Mouse (Mus musculus): ENCODE measurements at regions not wholly inside any gene's neighbourhood (a gene's known extent, or its start where the extent isn't known, plus 50 kb on each side); places are given as distances from the start of the nearest gene placed in this dataset.

- 100% methylated on average over 1 of the region's 1 CpGs for WGBS
- no peaks in the 10 kb centered on the region for H3K9me3 ChIP-seq (ENCODE audit: control insufficient read depth, low read length)
- no peaks in the 10 kb centered on the region for H3K4me1 ChIP-seq (ENCODE audit: control insufficient read depth, insufficient read depth, low read length)
- no peak overlapping the region for H3K4me3 ChIP-seq (ENCODE audit: low read depth, low read length)
- no peak overlapping the region for H3K9ac ChIP-seq (replicated peaks; ENCODE audit: low read depth, low read length)
- no peaks in the 10 kb centered on the region for H3K27me3 ChIP-seq (ENCODE audit: control insufficient read depth, insufficient read depth, low read length)
- ATAC-seq (ENCODE audit: low read depth), result no peak
- no peak overlapping the region for H3K27ac ChIP-seq (ENCODE audit: low read depth, low read length)
- no peaks in the 10 kb centered on the region for H3K36me3 ChIP-seq (ENCODE audit: control insufficient read depth, insufficient read depth, low read length)
- no peak overlapping the region for H3K4me2 ChIP-seq (ENCODE audit: low read depth, low read length)
Measured at GRCm38 (mm10) chr2:131672646-131673045, 110.6 kb upstream of the Adra1d start.

DNA sequence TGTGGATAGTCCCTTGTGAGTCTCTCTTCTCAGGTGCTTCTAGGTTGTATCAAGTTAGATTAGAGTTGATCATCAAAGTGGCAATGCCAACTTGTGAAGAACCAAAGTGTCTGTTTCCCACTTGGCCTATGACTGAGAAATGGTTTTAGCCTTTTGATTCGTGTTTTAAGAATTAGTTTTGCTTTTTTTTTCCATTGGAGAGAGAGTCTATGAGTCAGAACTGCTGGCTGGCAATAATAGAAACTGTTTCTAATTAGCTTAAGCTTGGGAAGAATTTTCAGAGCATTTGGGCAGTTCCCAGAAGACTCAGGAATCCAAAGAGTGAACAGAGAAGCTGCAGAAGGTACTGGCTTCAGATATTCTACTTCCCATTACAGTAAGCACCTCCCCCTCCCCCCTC is 110.1 kb upstream of the Adra1d start:
- H3K9ac ChIP-seq (replicated peaks; ENCODE audit: low read depth, low read length), result no peak overlapping the region
- no peaks in the 10 kb centered on the region for H3K27me3 ChIP-seq (ENCODE audit: control insufficient read depth, insufficient read depth, low read length)
- no peaks in the 10 kb centered on the region for H3K4me1 ChIP-seq (ENCODE audit: control insufficient read depth, insufficient read depth, low read length)
- 47% methylated on average over 1 of the region's 1 CpGs for WGBS
- ATAC-seq (ENCODE audit: low read depth), result no peak
- H3K9me3 ChIP-seq (ENCODE audit: control insufficient read depth, low read length), result no peaks in the 10 kb centered on the region
- no peak overlapping the region for H3K4me3 ChIP-seq (ENCODE audit: low read depth, low read length)
- H3K4me2 ChIP-seq (ENCODE audit: low read depth, low read length), result no peak overlapping the region
- H3K36me3 ChIP-seq (ENCODE audit: control insufficient read depth, insufficient read depth, low read length), result no peaks in the 10 kb centered on the region
- H3K27ac ChIP-seq (ENCODE audit: low read depth, low read length), result no peak overlapping the region

- H3K9me3 ChIP-seq (ENCODE audit: control insufficient read depth, low read length), result no peaks in the 10 kb centered on the region
- H3K27ac ChIP-seq (ENCODE audit: low read depth, low read length), result no peak overlapping the region
- no peaks in the 10 kb centered on the region for H3K27me3 ChIP-seq (ENCODE audit: control insufficient read depth, insufficient read depth, low read length)
- no peaks in the 10 kb centered on the region for H3K36me3 ChIP-seq (ENCODE audit: control insufficient read depth, insufficient read depth, low read length)
- H3K4me3 ChIP-seq (ENCODE audit: low read depth, low read length), result no peak overlapping the region
- ATAC-seq (ENCODE audit: low read depth), result no peak
- H3K9ac ChIP-seq (replicated peaks; ENCODE audit: low read depth, low read length), result no peak overlapping the region
- no peak overlapping the region for H3K4me2 ChIP-seq (ENCODE audit: low read depth, low read length)
- H3K4me1 ChIP-seq (ENCODE audit: control insufficient read depth, insufficient read depth, low read length), result no peaks in the 10 kb centered on the region
Measured at GRCm38 (mm10) chr2:131670876-131671275, 108.8 kb upstream of the Adra1d start.

DNA sequence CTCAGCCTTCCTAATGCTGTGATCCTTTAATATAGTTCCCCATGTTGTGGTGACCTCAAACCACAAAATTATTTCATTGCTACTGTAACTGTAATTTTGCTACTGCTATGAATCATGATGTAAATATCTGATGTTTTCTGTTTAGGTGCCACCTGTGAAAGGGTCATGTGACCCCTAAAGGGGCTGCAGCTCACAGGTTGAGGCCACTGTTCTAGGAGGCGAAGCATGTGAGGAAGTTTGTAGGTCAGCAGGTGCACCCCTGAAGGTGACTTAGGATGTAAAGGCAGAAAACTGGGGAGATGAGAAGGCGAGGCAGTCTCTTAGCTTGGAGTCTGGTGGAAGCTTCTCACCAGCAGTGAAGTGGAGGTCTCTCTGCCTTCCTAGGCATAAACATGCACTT is 105.8 kb upstream of the Adra1d start:
- H3K36me3 ChIP-seq (ENCODE audit: control insufficient read depth, insufficient read depth, low read length), result no peaks in the 10 kb centered on the region
- no peak overlapping the region for H3K27ac ChIP-seq (ENCODE audit: low read depth, low read length)
- H3K9me3 ChIP-seq (ENCODE audit: control insufficient read depth, low read length), result no peaks in the 10 kb centered on the region
- H3K4me3 ChIP-seq (ENCODE audit: low read depth, low read length), result no peak overlapping the region
- no peak overlapping the region for H3K9ac ChIP-seq (replicated peaks; ENCODE audit: low read depth, low read length)
- no peak overlapping the region for H3K4me2 ChIP-seq (ENCODE audit: low read depth, low read length)
- ATAC-seq (ENCODE audit: low read depth), result no peak
- H3K4me1 ChIP-seq (ENCODE audit: control insufficient read depth, insufficient read depth, low read length), result no peaks in the 10 kb centered on the region
- WGBS, result 96% methylated on average over 2 of the region's 2 CpGs
- H3K27me3 ChIP-seq (ENCODE audit: control insufficient read depth, insufficient read depth, low read length), result no peaks in the 10 kb centered on the region

DNA sequence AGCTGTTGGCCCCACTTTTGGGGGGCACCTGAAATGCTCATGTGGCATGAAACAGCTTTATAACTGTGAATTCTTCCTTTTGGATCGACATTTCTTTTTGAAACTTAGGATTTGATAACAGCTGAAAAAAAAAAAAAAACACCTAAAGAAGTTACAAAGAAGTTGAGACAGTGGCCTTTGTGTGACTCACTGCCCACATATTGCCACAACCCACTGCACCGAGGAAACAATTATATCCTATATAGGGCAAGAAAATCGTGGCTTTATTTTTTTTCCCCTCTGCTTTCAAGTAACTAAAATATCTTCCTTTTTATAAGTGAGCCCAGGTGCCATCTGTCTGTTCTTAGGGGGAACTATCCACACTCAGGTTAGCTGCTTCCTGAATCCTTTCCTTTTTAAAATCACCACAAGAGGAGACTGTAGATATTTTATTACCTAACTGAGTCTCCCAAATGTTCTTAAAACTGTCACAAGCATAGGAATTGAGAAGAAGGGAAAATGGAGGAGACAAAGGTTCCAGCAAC is 104.8 kb upstream of the Adra1d start:
- H3K36me3 ChIP-seq (ENCODE audit: control insufficient read depth, insufficient read depth, low read length), result no peaks in the 10 kb centered on the region
- no peaks in the 10 kb centered on the region for H3K27me3 ChIP-seq (ENCODE audit: control insufficient read depth, insufficient read depth, low read length)
- no peak overlapping the region for H3K9ac ChIP-seq (replicated peaks; ENCODE audit: low read depth, low read length)
- no peak overlapping the region for H3K4me2 ChIP-seq (ENCODE audit: low read depth, low read length)
- H3K4me3 ChIP-seq (ENCODE audit: low read depth, low read length), result no peak overlapping the region
- 82% methylated on average over 3 of the region's 3 CpGs for WGBS
- H3K27ac ChIP-seq (ENCODE audit: low read depth, low read length), result no peak overlapping the region
- H3K9me3 ChIP-seq (ENCODE audit: control insufficient read depth, low read length), result no peaks in the 10 kb centered on the region
- H3K4me1 ChIP-seq (ENCODE audit: control insufficient read depth, insufficient read depth, low read length), result no peaks in the 10 kb centered on the region
- ATAC-seq (ENCODE audit: low read depth), result no peak

GRCm38 (mm10) chr2:131664575-131664974 is 102.5 kb upstream of the Adra1d start:
- ATAC-seq (ENCODE audit: low read depth), result no peak
- Histone ChIP-seq H3K4me1 (ENCODE audit: control insufficient read depth, insufficient read depth, low read length) (no peaks in the 10 kb centered on the region), H3K27ac (ENCODE audit: low read depth, low read length) (no peak overlapping the region), H3K36me3 (ENCODE audit: control insufficient read depth, insufficient read depth, low read length) (no peaks in the 10 kb centered on the region), H3K4me3 (ENCODE audit: low read depth, low read length) (no peak overlapping the region), H3K9me3 (ENCODE audit: control insufficient read depth, low read length) (no peaks in the 10 kb centered on the region), H3K27me3 (ENCODE audit: control insufficient read depth, insufficient read depth, low read length) (no peaks in the 10 kb centered on the region), H3K9ac (replicated peaks; ENCODE audit: low read depth, low read length) (no peak overlapping the region), H3K4me2 (ENCODE audit: low read depth, low read length) (no peak overlapping the region)
- WGBS, result 71% methylated on average over 3 of the region's 3 CpGs

- no peaks in the 10 kb centered on the region for H3K36me3 ChIP-seq (ENCODE audit: control insufficient read depth, insufficient read depth, low read length)
- H3K4me3 ChIP-seq (ENCODE audit: low read depth, low read length), result no peak overlapping the region
- no peaks in the 10 kb centered on the region for H3K4me1 ChIP-seq (ENCODE audit: control insufficient read depth, insufficient read depth, low read length)
- 92% methylated on average over 8 of the region's 8 CpGs for WGBS
- no peak for ATAC-seq (ENCODE audit: low read depth)
- H3K27ac ChIP-seq (ENCODE audit: low read depth, low read length), result no peak overlapping the region
- H3K9me3 ChIP-seq (ENCODE audit: control insufficient read depth, low read length), result no peaks in the 10 kb centered on the region
- no peak overlapping the region for H3K4me2 ChIP-seq (ENCODE audit: low read depth, low read length)
- no peak overlapping the region for H3K9ac ChIP-seq (replicated peaks; ENCODE audit: low read depth, low read length)
- no peaks in the 10 kb centered on the region for H3K27me3 ChIP-seq (ENCODE audit: control insufficient read depth, insufficient read depth, low read length)
Measured at GRCm38 (mm10) chr2:131663199-131663809, 101.2 kb upstream of the Adra1d start.

GRCm38 (mm10) chr2:131652197-131652596 is 90.1 kb upstream of the Adra1d start:
- Histone ChIP-seq H3K27ac (ENCODE audit: low read depth, low read length) (no peak overlapping the region), H3K4me1 (ENCODE audit: control insufficient read depth, insufficient read depth, low read length) (no peaks in the 10 kb centered on the region), H3K36me3 (ENCODE audit: control insufficient read depth, insufficient read depth, low read length) (no peaks in the 10 kb centered on the region), H3K9ac (replicated peaks; ENCODE audit: low read depth, low read length) (no peak overlapping the region), H3K4me2 (ENCODE audit: low read depth, low read length) (no peak overlapping the region), H3K27me3 (ENCODE audit: control insufficient read depth, insufficient read depth, low read length) (no peaks in the 10 kb centered on the region), H3K4me3 (ENCODE audit: low read depth, low read length) (no peak overlapping the region), H3K9me3 (ENCODE audit: control insufficient read depth, low read length) (no peaks in the 10 kb centered on the region)
- WGBS, result 80% methylated on average over 5 of the region's 5 CpGs
- ATAC-seq (ENCODE audit: low read depth), result no peak

DNA sequence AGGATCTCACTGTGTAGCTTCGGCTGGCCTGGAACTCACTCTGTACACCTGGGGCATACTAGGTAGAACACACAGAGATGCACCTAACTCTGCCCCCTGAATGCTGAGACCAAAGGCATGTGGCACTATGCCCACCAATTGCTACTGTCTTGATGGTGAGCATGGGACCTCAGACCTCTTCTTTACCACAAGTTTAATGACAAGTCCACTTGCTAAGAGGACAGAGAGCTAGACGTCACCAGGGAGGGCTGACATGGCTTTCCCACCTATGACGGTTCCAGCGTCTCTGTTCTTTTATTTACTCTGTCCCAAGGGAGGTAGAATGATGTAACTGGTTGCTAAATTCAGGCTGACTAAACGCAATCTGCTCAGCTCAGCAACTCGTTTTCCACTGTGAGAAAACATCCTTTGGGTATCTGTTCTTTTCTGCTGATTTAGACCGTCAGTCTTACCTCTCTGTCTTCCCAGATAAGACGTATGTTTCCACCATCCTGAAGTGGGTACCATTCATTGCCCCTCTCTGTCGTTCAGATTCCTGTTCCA is 88.6 kb upstream of the Adra1d start:
- no peaks in the 10 kb centered on the region for H3K27me3 ChIP-seq (ENCODE audit: control insufficient read depth, insufficient read depth, low read length)
- no peak overlapping the region for H3K9ac ChIP-seq (replicated peaks; ENCODE audit: low read depth, low read length)
- WGBS, result 76% methylated on average over 9 of the region's 9 CpGs
- no peaks in the 10 kb centered on the region for H3K9me3 ChIP-seq (ENCODE audit: control insufficient read depth, low read length)
- no peaks in the 10 kb centered on the region for H3K36me3 ChIP-seq (ENCODE audit: control insufficient read depth, insufficient read depth, low read length)
- H3K4me3 ChIP-seq (ENCODE audit: low read depth, low read length), result no peak overlapping the region
- no peak overlapping the region for H3K4me2 ChIP-seq (ENCODE audit: low read depth, low read length)
- no peak overlapping the region for H3K27ac ChIP-seq (ENCODE audit: low read depth, low read length)
- no peak for ATAC-seq (ENCODE audit: low read depth)
- no peaks in the 10 kb centered on the region for H3K4me1 ChIP-seq (ENCODE audit: control insufficient read depth, insufficient read depth, low read length)
